Comparison of ENCODE assay signal across 16 mouse cellular contexts in the genomic region with DNA sequence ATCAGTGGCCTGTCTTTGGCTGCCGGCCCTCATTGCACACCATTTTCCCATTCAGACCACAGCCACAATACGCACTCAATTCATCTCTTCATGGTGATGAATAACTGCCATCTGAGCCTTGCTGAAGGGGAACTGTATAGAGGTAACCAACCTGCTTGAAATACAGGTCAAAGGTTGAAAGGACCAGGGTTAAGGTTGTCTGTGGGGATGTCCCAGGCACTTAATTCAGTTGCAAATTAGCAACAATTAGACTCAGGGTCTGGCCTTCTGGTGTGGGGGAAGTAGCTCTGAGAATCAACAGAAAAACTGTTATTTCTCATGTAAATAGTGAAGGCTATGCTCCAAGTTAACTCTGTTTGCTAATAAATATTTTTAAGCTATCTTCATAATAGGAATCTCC.
"Had no signal": no experiment of that assay in that cellular context is flagged by ENCODE, and none has a peak within 500 bp of the region (broad histone marks: within the 10 kb centered on the region; RNA-seq: fewer than 3 reads in every experiment).

No protein-coding gene starts in this region.

- H3K9me3 ChIP-seq: lung, embryonic 15.5 days; megakaryocyte, embryonic 14.5 days; midbrain, embryonic 13.5 days; midbrain, embryonic 15.5 days; neural tube, embryonic 12.5 days had no signal

- H3K4me2 ChIP-seq: lung, embryonic 15.5 days; midbrain, embryonic 11.5 days; midbrain, embryonic 13.5 days; midbrain, embryonic 15.5 days; neural tube, embryonic 12.5 days had no signal

- DNase-seq: liver, postnatal 0 days; lung, adult 2 months; lung, postnatal 14 days; lung, postnatal 36 days; right cerebral cortex, postnatal 14 days; thymus, adult 18-20 months; thymus, postnatal 14 days; thymus, postnatal 36 days had no signal

- H3K4me3 ChIP-seq: lung, embryonic 15.5 days; megakaryocyte, embryonic 14.5 days; midbrain, embryonic 13.5 days; midbrain, embryonic 15.5 days; neural tube, embryonic 12.5 days had no signal

- H3K27me3 ChIP-seq: lung, embryonic 15.5 days; megakaryocyte, embryonic 14.5 days; midbrain, embryonic 13.5 days; midbrain, embryonic 15.5 days; neural tube, embryonic 12.5 days had no signal

- H3K36me3 ChIP-seq: lung, embryonic 15.5 days; midbrain, embryonic 13.5 days; midbrain, embryonic 15.5 days; neural tube, embryonic 12.5 days had no signal

- H3K4me1 ChIP-seq: lung, embryonic 15.5 days; megakaryocyte, embryonic 14.5 days; midbrain, embryonic 13.5 days; midbrain, embryonic 15.5 days; neural tube, embryonic 12.5 days had no signal

- H3K9ac ChIP-seq: liver, postnatal 0 days; lung, embryonic 15.5 days; midbrain, embryonic 13.5 days; midbrain, embryonic 15.5 days; neural tube, embryonic 12.5 days had no signal

- H3K27ac ChIP-seq: lung, embryonic 15.5 days; macrophage; midbrain, embryonic 13.5 days; midbrain, embryonic 15.5 days; neural tube, embryonic 12.5 days had no signal

- ATAC-seq: liver, postnatal 0 days; lung, postnatal 0 days; midbrain, embryonic 13.5 days; midbrain, embryonic 15.5 days had no signal
